Mouse (Mus musculus) ES-Bruce4 (cell line): Measurements from ENCODE around the gene Crybb2. TPM values are rescaled to one million over a fixed set of nuclear protein-coding genes. Genes with fewer than 3 reads are reported as not detected.
A peak's percentile ranks its signal among the peaks of the same experiment; 100 is the strongest.

Source experiments
- H3K27ac ChIP-seq: 2 replicates; pipeline ENCODE4 v1.5.1; 2012; ENCODE audit warnings: low read length, inconsistent platforms; ENCODE audit not compliant: insufficient read depth
- H3K27me3 ChIP-seq: 2 replicates; pipeline ENCODE4 v1.6.1; 2012; ENCODE audit warnings: mild to moderate bottlenecking, low read length, inconsistent platforms; ENCODE audit not compliant: control insufficient read depth, poor library complexity, insufficient read depth, severe bottlenecking
- H3K36me3 ChIP-seq: 2 replicates; pipeline ENCODE4 v1.6.1; 2012; ENCODE audit warnings: inconsistent platforms, mild to moderate bottlenecking, low read length, moderate library complexity; ENCODE audit not compliant: control insufficient read depth, poor library complexity, insufficient read depth, severe bottlenecking
- H3K4me1 ChIP-seq: one replicate; pipeline ENCODE4 v1.8.1; 2011; ENCODE audit warnings: low read length; ENCODE audit not compliant: control insufficient read depth, insufficient read depth
- H3K4me3 ChIP-seq: 2 replicates; pipeline ENCODE4 v1.5.1; 2011; ENCODE audit warnings: low read depth, mild to moderate bottlenecking, low read length
- H3K9ac ChIP-seq: 2 replicates; pipeline ENCODE4 v1.6.1; 2012; ENCODE audit warnings: low read depth, mild to moderate bottlenecking, inconsistent platforms; ENCODE audit not compliant: poor library complexity, severe bottlenecking
- H3K9me3 ChIP-seq: replicated peaks from 2 replicates; pipeline ENCODE4 v1.6.1; 2012; ENCODE audit warnings: mild to moderate bottlenecking, low read length, inconsistent platforms; ENCODE audit not compliant: control insufficient read depth, poor library complexity, insufficient read depth, severe bottlenecking
- CTCF ChIP-seq: IDR thresholded peaks from one replicate; pipeline ENCODE4 v1.8.1; 2011; ENCODE audit warnings: low read depth, low read length
- EP300 ChIP-seq: IDR thresholded peaks from 2 replicates; pipeline ENCODE4 v1.6.1; 2011; ENCODE audit warnings: low read depth, low read length; ENCODE audit not compliant: insufficient read depth
- POLR2A ChIP-seq: IDR thresholded peaks from one replicate; pipeline ENCODE4 v1.8.1; 2011; ENCODE audit warnings: low read length; ENCODE audit not compliant: insufficient read depth
- polyA plus RNA-seq: library from polyadenylated mRNA; stranded (reverse); fragments of >200 nt; gene quantifications from 2 replicates; pipeline ENCODE4 v1.2.4, GENCODE M21; 2011; ENCODE audit warnings: low read depth; ENCODE audit not compliant: missing spikeins, insufficient read depth, insufficient read length

The Crybb2 gene
- polyA plus RNA-seq, 1 experiment, result not detected

GRCm38 (mm10) chr5:113014111-113014807, 55.7 kb downstream of the Crybb2 start:
- no peak for TF ChIP-seq EP300
- no peak for TF ChIP-seq POLR2A
- no peak for TF ChIP-seq CTCF
- Histone ChIP-seq H3K4me3 (peak overlapping the region; percentile 66), H3K9ac (peak overlapping the region; percentile 56; the same call in 1 of the 2 replicates), H3K27ac (no peak overlapping the region), H3K4me1 (no peaks in the 10 kb centered on the region), H3K9me3 (no peaks in the 10 kb centered on the region), H3K36me3 (no peaks in the 10 kb centered on the region), H3K27me3 (no peaks in the 10 kb centered on the region)

GRCm38 (mm10) chr5:113011926-113012325, 58.0 kb downstream of the Crybb2 start:
- H3K9me3 ChIP-seq, result no peaks in the 10 kb centered on the region
- H3K9ac ChIP-seq, result no peak overlapping the region
- H3K27me3 ChIP-seq, result no peaks in the 10 kb centered on the region
- TF ChIP-seq EP300 (no peak), CTCF (no peak), POLR2A (no peak)
- no peaks in the 10 kb centered on the region for H3K36me3 ChIP-seq
- H3K27ac ChIP-seq, result no peak overlapping the region
- H3K4me3 ChIP-seq, result no peak overlapping the region
- H3K4me1 ChIP-seq, result no peaks in the 10 kb centered on the region

- Histone ChIP-seq H3K36me3 (no peaks in the 10 kb centered on the region), H3K9ac (no peak overlapping the region), H3K4me3 (no peak overlapping the region), H3K27ac (no peak overlapping the region), H3K4me1 (no peaks in the 10 kb centered on the region), H3K27me3 (no peaks in the 10 kb centered on the region), H3K9me3 (no peaks in the 10 kb centered on the region)
- TF ChIP-seq CTCF, result no peak
- TF ChIP-seq POLR2A, result no peak
- no peak for TF ChIP-seq EP300
These were observed 60.6 kb downstream of the Crybb2 start for GRCm38 (mm10) chr5:113009183-113009820.

- Histone ChIP-seq H3K4me3 (no peak overlapping the region), H3K27me3 (no peaks in the 10 kb centered on the region), H3K36me3 (no peaks in the 10 kb centered on the region), H3K9me3 (no peaks in the 10 kb centered on the region), H3K27ac (no peak overlapping the region), H3K9ac (no peak overlapping the region), H3K4me1 (no peaks in the 10 kb centered on the region)
- no peak for TF ChIP-seq POLR2A
- no peak for TF ChIP-seq CTCF
- no peak for TF ChIP-seq EP300
These were observed 61.4 kb downstream of the Crybb2 start for GRCm38 (mm10) chr5:113008496-113008895.

Other genes with a start within 250 kb of the Crybb2 start
- 0.69 and 0.78 TPM in 2 replicates for gene Myo18b, start 173.8 kb downstream of the Crybb2 start, polyA plus RNA-seq
- 5.1 and 5.3 TPM in 2 replicates for gene Grk3, start 54.3 kb downstream of the Crybb2 start, polyA plus RNA-seq
- 1.0 TPM in 1 of 2 replicates, not detected in the other for gene Crybb3, start 11.5 kb upstream of the Crybb2 start, polyA plus RNA-seq
- 14.2 and 15.2 TPM in 2 replicates for gene 2900026A02Rik, start 151.1 kb upstream of the Crybb2 start, polyA plus RNA-seq
- gene Tmem211, start 156.8 kb upstream of the Crybb2 start, polyA plus RNA-seq, result 0.76 and 0.97 TPM in 2 replicates
- 11.7 and 12.6 TPM in 2 replicates for gene Sgsm1, start 240.7 kb upstream of the Crybb2 start, polyA plus RNA-seq